Mouse (Mus musculus): ENCODE results near the gene Coro1b. TPM values are rescaled to one million over a fixed set of nuclear protein-coding genes. Genes with fewer than 3 reads are reported as not detected.

The Coro1b gene
- total RNA-seq, 2 experiments from 2014 or later = 73.6 to 74.5 TPM

DNA sequence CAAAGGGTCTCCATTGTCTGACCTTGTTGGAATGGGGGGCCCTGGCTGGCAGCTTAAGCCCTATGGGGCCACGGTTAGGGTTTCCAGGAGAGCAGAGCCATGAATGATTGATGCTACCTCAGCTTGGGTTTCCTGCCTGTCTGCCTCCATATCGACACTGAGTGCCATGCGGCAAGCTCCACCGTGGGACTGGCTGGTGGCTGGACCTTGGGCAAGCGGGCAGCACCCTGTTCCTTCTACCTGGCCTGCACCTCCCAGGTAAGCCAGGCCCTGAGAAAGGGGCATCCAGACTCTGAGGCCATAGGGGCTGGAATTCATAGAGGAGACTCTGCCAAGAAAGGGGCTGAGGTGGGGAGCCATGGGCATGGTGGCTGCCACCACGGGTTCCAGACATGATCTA, 8.3 kb upstream of the Coro1b start:
- no peak for DNase-seq (ENCODE audit: low spot score in 2 of 2)

DNA sequence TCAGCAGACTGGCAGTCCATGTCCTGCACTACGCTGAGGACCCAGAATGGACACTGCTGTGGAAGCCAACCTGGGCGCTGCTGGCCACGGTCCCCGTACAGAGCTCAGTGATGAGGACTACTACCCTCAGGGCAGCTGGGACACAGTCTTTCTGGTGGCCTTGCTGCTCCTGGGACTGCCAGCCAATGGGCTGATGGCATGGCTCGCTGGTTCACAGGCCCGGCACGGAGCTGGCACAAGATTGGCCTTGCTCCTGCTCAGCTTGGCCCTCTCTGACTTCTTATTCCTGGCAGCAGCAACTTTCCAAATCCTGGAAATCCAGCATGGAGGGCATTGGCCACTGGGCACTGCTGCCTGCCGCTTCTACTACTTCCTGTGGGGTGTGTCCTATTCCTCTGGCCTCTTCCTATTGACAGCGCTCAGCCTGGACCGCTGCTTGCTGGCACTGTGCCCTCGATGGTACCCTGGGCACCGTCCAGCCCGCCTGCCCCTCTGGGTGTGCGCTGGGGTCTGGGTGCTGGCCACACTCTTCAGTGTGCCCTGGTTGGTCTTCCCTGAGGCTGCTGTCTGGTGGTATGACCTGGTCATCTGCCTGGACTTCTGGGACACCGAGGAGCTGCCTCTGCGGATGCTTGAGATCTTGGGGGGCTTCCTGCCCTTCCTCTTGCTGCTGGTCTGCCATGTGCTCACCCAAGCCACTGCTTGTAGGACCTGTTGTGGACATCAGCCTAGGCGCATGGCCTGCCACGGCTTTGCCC, 5.8 kb upstream of the Coro1b start:
- DNase-seq (ENCODE audit: low spot score in 2 of 2) = peak in 1 of 2 experiments; percentile 12

DNA sequence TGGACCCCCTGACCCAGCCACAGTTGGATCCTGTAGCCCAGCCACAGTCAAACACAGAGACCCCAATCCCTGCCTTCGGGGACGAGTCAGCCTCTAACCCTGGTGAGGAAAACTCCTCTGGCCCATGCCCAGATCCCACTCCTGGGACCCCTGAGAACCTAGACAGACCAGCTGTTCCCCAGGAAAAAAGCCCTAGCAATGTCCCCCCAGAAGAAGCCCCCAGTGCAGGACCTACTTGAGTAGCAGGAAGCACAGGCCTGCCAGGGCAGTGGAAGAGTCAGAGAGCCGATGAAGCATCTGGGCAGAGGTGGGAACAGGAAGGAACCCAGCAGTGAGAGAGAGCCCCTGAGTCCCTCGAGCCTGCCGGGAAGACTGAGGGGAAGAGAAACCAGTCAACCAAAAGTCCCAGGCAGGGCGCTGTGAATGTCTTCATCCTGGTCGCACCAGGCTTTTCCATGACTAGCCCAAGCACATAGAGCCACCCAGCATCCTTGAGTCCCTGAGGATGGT, 4.6 kb upstream of the Coro1b start, which contains the start of gene Cabp4:
Gene Cabp4 (minus strand): TSS at position 275 of the 510 bp plus-strand sequence.
- DNase-seq (ENCODE audit: low spot score in 2 of 2) = peak in 1 of 2 experiments; percentile 9

DNA sequence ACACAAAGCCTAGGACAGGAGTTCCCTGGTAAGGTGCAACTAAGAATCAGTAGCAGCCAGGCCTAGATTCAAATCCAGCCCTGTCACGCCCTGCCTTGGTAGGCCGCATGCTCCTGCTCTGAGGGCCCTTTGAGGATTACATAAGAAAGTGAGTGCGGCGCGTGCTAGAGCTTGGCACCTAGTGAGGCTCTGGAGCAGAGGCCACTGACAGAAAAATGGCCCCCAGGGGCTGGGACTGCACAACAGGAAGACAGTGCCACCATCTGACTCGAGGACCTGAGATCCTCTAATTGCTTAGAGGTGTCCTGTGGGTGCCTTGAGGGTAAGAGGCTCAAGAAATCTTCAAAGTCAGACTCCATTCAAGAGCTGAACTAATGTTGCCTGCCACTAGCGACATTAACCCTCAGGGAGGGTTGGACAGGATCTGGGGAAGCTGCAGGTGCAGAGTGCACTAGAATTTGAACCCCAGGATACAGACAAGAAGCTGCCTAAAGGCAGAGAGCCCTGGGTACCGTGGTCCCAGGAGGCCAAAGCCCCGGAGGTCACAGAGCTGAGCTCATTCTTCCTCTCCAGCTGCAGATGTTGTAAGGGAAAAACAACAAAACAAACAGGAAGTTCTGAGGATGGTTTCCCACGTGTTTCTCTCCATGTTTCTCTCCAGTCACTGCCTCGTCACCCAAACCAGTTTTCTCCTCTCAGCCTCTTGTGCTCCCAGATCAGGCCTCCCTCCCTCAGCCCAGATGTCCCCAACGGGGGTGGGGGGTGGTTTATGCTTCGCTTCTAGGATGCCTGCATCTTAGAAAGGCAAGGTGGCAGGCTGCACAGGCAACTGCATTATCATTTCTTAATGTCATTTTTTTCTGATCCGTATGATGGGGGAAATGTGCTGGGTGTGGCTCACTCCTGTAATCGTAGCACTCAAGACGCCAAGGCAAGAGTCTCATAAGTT, 3.6 kb upstream of the Coro1b start:
- DNase-seq (ENCODE audit: low spot score in 2 of 2) = peak in 1 of 2 experiments; percentile 7

DNA sequence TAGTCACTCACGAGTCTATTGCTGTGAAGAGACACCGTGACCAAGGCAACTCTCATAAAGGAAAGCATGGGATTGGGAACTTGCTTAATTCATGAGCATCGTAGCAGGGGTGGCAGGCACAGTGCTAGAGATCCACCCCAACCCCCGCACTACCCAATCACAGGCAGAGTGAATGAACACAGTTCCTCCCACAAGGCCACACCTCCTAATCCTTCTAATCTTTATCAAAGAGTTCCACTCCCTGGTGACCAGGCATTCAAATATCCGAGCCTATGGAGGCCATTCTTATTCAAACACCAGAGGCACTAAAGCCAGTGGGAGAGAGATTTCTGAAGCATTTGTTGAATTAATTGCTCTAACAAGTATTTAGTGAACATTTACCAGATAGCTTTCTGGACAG, 2.5 kb upstream of the Coro1b start:
- DNase-seq (ENCODE audit: low spot score in 2 of 2) = no peak

DNA sequence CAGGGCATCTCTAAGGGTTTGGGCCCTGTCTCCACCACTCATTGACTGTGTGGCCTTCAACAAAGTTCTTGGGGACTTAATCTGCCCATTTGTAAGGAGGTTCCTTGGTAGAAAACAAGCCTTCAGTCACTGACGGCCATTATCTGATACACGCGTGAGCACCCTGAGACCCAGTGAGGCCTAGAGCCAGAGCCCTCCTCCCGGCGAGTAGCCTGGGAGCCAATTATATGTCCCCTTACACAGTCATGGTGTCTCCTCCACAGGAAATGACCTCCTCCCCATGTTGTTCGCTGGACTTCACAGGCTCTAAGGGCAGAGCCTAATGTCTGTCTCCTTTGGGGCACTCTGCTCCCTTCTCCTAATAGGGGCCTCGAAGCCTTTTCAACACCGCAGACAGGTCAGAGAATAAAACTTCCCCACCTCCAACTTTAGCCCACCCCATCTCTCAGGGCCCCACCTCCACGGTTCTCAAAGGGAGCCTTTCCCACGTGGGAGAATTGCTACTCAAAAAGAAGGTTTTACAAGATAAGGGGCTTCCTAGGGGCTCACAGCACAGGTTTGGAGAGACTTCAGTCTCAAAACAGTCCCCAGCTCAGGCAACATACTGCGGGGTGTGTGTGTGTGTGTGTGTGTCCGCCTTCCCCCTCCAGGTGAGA, 1.9 kb upstream of the Coro1b start:
- DNase-seq (ENCODE audit: low spot score in 2 of 2) = no peak

DNA sequence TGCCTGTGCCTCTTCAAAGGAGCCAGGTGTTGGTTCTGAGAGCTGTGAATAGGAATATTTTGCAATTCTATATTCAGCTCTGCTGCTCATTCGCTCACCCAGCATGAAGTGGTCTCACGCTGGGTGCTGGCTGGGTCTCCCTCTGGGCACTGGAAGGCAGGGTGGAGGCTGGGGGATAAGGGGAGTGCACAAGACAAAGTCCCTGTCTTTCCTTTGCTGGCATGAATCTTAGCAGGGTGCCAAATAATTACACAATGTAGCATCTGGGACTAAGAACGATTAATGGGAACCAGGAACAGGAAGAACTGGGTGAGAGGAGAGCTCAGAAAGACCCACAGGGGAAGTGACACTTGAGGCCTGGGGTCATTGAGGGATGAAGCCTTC, 1.4 kb upstream of the Coro1b start:
- DNase-seq (ENCODE audit: low spot score in 2 of 2) = no peak

DNA sequence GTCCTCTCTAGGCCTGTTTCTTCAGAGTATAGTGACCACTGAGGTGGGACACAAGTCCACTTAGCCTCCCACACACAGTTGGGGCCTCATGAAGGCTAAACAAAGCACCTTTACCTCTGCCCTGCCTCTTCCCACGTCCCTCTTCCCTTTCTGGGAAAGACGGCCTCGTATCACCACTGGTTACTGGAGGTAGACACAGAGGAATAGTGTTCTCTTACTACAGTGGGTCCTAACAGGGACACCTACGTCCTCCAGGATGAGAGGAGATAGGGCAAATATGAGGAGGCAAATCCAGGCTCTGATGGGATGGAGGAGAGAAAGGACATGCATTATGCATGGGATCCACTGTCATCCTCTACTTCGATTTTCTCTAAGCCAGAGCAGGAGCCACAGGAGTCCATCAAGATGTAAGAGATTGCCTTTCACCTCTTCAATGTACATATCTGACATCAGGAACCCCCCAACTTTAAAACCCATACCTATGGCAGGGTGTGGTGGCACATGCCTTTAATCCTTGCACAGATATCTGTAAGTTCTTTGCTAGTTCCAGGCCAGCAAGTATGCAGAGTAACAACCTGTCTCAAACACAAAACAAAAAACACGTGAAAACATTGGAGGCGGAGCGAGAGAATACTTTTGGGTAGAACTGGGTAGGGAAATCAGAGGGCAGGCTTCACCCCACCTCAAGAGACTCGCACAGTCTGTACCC, 483 bp upstream of the Coro1b start:
- no peak for DNase-seq (ENCODE audit: low spot score in 2 of 2)

DNA sequence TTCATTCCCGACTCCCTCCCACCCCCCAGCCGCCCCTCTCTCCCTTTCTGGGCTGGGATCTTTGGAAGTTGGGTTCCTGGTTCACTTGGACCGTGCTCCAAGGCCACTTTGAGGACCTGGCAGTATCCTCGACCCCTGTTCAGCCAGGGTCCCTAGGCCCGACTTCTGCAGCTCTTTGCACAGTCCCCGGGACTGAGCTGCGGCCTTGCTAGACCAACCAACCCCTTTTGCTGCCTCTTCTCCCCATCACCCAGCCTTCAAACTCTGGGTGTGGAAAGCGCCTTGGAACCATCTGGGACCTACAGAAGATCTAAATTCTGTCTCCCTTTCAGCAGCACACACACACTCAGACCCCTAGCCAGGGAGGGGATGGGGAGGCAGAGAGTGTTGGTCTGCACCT, 400 bp downstream of the Coro1b start:
- no peak for DNase-seq (ENCODE audit: low spot score in 2 of 2)

DNA sequence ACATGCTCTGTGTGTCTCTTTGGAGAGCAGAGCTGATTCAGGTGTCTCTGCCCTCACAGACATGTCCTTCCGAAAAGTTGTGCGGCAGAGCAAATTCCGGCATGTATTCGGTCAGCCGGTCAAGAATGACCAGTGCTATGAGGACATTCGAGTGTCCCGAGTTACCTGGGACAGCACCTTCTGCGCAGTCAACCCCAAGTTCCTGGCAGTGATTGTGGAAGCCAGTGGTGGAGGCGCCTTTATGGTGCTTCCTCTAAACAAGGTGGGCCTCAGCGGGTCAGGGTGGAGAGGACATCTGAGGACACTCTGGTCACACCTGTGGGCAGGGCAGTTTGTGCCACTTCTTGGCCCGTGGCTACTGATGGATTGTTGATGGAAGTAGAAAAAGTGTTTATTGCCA, 864 bp downstream of the Coro1b start:
- DNase-seq (ENCODE audit: low spot score in 2 of 2) = no peak

DNA sequence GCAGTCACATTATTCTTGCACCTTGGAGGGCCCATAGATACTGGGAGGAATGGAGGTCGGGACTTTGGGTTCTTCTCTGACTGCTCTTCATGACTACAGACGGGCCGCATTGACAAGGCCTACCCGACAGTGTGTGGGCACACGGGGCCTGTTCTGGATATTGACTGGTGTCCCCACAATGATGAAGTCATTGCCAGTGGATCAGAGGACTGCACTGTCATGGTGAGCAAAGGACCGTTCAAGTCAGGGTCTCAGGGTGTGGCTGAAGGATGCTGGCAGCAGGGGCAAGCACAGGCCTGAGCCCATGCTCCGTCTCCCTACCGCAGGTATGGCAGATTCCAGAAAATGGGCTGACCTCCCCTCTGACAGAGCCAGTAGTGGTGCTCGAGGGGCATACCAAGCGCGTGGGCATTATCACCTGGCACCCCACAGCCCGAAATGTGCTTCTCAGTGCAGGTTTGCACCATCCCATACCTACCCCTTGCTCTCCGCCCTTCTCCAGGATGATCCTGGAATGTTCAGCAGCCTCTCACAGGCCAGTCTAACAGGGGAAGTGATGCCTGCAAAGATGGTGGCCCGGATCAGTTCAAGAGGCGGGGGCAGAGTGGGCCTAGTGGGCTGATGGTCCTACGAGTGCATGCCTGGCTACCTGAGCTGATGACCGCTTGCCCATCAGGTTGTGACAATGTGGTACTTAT, 1.5 kb downstream of the Coro1b start:
- no peak for DNase-seq (ENCODE audit: low spot score in 2 of 2)

DNA sequence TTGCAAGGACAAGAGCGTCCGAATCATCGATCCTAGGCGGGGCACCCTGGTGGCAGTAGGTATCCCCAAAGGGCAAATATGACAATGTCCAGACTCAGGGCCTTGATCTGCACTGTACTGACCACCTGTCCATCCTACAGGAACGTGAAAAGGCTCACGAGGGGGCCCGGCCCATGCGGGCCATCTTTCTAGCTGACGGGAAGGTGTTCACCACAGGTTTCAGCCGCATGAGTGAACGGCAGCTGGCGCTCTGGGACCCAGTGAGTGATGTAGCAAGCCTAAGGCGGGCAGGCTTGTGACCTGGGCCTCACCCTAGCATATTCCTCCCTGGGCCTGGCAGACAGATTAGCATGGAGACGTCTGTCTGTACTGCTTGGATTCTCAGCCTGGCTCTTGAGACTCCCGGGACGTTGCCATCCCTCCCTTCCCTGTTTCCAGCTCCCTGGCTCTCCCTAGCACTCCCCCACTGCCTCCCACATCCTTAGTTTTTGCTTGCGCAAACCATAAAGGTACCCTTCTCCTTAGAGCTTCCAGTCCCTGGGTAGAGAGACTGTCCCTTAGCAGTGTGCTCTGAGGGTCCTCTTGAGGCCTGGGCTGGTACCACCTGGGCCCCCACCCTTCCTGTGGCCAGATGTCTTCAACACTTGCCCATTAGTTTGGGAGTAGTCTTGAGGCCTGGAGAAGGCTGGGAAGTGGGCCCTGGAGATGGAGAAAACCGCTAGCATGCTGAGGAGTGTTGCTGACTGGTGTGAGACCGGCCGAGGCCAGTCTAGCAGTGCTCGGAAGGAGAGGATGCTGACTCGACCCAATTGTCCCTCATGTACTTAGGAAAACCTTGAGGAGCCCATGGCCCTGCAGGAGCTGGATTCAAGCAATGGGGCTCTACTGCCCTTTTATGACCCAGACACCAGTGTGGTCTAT, 2.4 kb downstream of the Coro1b start:
- no peak for DNase-seq (ENCODE audit: low spot score in 2 of 2)

DNA sequence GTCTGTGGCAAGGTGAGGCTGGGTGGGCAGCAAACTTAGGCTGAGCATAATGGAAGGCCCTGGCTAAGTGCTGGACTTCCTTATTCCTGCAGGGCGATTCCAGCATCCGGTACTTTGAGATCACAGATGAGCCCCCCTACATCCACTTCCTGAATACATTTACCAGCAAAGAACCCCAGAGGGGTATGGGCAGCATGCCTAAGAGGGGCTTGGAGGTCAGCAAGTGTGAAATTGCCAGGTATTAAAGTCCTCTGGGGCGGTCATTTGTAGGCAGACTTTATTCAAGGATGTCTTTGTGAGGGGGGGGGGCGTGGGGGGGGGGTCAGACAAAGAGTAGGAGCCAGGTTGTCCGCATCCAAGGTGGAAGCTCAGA, 3.1 kb downstream of the Coro1b start:
- DNase-seq (ENCODE audit: low spot score in 2 of 2) = no peak

DNA sequence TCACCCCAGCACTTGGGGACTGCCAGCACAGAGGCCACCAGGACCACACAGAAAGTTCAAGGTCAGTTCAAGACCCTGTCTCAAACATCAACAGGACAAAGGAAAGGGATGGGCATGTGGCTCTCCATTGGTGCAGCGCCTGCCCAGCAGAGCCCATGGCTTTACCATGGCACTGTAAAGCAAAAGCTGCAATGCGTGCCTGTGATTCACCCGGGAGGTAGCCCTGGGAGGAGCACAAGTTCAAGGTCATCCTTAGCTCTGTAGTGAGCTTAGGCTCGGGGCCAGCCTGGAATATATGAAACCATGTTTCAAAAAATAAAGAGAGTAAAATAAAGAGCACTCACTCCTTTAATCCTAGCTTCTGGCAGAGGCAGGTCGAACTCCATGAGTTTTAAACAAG, 3.5 kb downstream of the Coro1b start:
- DNase-seq (ENCODE audit: low spot score in 2 of 2) = no peak

DNA sequence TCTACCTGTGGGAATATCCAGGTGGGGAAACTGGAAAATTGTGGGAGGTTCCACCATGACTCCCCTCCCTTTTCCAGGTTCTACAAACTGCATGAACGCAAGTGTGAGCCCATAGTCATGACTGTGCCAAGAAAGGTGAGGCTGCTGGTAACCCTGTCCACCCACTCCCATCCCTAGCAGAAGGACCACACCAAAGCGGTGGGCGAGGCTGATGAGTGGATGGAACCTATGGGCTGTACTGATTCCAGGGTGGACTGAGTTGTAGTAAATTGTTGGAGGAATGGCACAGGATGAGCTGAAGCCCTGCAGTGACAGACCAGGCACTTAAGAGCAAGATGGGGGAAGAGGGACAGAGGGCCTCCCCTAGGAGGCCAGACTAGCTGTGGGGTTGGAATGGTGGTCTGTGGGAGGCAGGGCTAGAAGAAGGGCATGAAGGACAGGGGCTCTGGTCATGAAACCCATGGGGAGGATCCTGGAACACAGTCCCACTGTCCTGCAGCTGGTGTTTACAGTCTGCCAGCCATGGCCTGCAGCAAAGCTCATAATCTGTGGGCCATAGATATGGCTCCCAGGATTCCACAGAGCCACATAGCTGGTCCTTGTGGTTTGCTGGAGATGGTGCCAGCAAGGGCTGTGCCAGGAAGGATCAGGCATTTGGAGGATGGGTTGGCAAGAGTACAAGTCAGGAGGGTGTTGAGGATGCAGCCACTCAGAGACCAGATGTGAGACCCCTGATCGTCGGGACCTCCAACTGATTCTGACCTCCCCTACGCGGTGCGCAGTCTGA, 4.2 kb downstream of the Coro1b start:
- DNase-seq (ENCODE audit: low spot score in 2 of 2) = no peak

DNA sequence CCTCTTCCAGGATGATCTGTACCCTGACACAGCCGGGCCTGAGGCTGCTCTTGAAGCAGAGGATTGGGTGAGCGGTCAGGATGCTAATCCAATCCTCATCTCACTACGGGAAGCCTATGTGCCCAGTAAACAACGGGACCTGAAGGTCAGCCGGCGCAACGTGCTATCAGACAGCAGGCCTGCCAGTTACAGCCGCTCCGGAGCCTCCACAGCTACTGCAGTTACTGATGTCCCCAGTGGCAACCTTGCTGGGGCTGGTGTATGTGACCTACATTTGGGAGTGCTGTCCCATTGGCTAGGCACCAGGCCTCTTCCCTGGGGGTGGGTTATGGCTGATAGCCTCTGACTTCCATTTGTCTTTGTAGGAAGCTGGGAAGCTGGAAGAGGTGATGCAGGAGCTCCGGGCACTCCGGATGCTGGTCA, 4.8 kb downstream of the Coro1b start, which contains the start of gene Ptprcap:
Gene Ptprcap (plus strand): TSS at position 373 of the 423 bp plus-strand sequence.
- no peak for DNase-seq (ENCODE audit: low spot score in 2 of 2)

DNA sequence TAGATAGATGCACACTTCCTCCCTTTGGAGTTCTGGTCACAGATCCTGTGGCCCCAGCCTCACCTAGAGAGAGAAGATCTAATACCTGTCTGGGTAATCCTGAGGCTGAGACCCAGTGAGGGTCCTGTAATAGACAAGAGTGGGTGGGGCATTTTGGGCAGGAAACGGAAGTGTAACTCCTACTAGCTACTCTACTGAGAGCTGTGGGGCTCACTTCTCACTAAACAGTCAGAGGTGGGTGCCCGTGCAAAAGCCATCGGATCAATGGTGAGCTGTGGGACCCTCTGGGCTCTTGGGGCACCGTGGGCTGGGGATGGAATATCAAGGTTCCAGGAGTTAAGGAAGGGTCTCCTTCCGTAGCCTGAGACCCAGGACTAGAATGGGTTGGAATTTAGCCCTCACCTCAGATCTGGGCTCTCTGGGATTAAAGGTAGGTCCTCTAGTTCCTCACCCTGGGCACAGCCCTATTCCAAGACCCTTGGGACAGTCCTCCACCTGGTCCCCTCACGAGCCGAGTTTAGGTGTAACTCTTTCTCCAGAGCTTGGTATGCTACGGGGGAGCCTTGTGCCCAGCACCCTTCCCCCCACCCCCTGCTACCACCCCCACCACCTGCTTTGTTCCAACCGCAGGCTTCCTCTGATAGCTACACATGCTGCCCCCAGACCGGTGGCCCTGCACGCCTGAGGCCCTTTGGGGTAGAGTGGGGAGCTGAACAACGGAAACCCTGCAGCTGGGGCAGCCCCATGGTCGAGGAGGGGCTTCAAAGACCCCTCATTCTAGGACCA, 6.2 kb downstream of the Coro1b start:
- DNase-seq (ENCODE audit: low spot score in 2 of 2) = no peak

Data from gastrocnemius, postnatal 4 days (tissue).